Mouse (Mus musculus) C3H10T1/2 (cell line): ENCODE data around the gene Csf2rb. TPM values are rescaled to one million over a fixed set of nuclear protein-coding genes. Genes with fewer than 3 reads are reported as not detected.

Experiments
- polyA plus RNA-seq, 2 experiments: library from polyadenylated mRNA; unstranded; fragments of >200 nt; fragmentation: generic; extraction: Trizol; gene quantifications; one replicate each; pipeline ENCODE4 v1.2.1; 2012; ENCODE audit warnings: missing spikeins in 2 of 2

The Csf2rb gene
- polyA plus RNA-seq, result not detected

GRCm38 (mm10) chr15:78325671-78326339 is at the start of gene Csf2rb:
Gene Csf2rb, plus strand, starts transcription at chr15:78325752.

GRCm38 (mm10) chr15:78305341-78305933 is 20.1 kb upstream of the Csf2rb start, which contains the start of gene Csf2rb2:
Gene Csf2rb2, minus strand, starts transcription at chr15:78305721.

DNA sequence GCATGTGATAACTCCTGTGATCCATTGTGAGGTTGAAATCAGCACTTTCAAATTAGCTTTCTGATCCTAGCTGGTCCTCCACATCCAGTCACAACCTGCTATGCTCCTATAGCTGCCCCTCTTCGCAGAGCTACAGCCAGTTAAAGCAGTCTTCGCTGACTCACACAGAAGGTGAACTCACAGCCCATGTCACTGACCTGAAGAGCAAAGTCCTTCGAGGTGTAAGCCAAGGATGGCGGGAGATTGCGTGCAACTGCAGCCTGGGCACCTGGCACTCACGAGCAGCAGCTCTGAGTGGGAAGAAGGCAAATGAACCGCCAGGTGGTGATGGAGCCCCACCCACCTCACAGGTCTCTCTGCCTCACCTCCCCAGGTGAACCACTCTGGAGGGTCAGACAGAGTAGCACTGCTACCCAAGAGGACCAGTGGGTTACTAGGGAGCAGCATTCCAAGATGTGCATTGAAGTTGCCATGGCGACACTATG is 70.0 kb downstream of the Csf2rb start, which contains the start of gene Tex33:
Gene Tex33 (minus strand): TSS at position 435 of the 485 bp plus-strand sequence.

Other genes starting within 250 kb of the Csf2rb start
- under 1 TPM in 1 of 2 experiments, not detected in 1; 0.01 TPM for gene Cacng2, start 205.7 kb upstream of the Csf2rb start, polyA plus RNA-seq
- gene Ift27, start 151.6 kb upstream of the Csf2rb start, polyA plus RNA-seq, result 100 to 1,000 TPM in 1 of 2 experiments, 10 to 100 TPM in 1; 80.1 to 137 TPM
- gene Pvalb, start 119.4 kb upstream of the Csf2rb start, polyA plus RNA-seq, result not detected
- not detected for gene Ncf4, start 81.0 kb upstream of the Csf2rb start, polyA plus RNA-seq
- not detected for gene Csf2rb2, start 20.0 kb upstream of the Csf2rb start, polyA plus RNA-seq
- not detected for gene Tex33, start 70.2 kb downstream of the Csf2rb start, polyA plus RNA-seq
- gene Tst, start 80.2 kb downstream of the Csf2rb start, polyA plus RNA-seq, result 10 to 100 TPM; 13.6 to 29.6 TPM
- 100 to 1,000 TPM in 1 of 2 experiments, 10 to 100 TPM in 1; 62.7 to 129 TPM for gene Mpst, start 80.7 kb downstream of the Csf2rb start, polyA plus RNA-seq
- gene Kctd17, start 102.8 kb downstream of the Csf2rb start, polyA plus RNA-seq, result 100 to 1,000 TPM; 227 to 234 TPM
- gene Tmprss6, start 142.9 kb downstream of the Csf2rb start, polyA plus RNA-seq, result 1 to 10 TPM in 1 of 2 experiments, under 1 TPM in 1; 0.09 to 2.9 TPM
- under 1 TPM; under 0.01 to 0.32 TPM for gene Il2rb, start 169.5 kb downstream of the Csf2rb start, polyA plus RNA-seq
- 100 to 1,000 TPM in 1 of 2 experiments, 10 to 100 TPM in 1; 12.4 to 130 TPM for gene C1qtnf6, start 205.7 kb downstream of the Csf2rb start, polyA plus RNA-seq
- gene Sstr3, start 218.9 kb downstream of the Csf2rb start, polyA plus RNA-seq, result under 1 TPM in 1 of 2 experiments, not detected in 1; 0.01 TPM
- not detected for gene Rac2, start 247.0 kb downstream of the Csf2rb start, polyA plus RNA-seq